Mouse (Mus musculus) G1E (cell line): ENCODE measurements around the gene Ehbp1.

Source experiments
- CTCF ChIP-seq: IDR thresholded peaks from 2 replicates; pipeline ENCODE4 v1.5.1; 2012; ENCODE audit warnings: low read depth, low read length, inconsistent platforms, mixed read lengths
- GATA1 ChIP-seq: IDR thresholded peaks from 2 replicates; pipeline ENCODE4 v1.6.1; 2012; ENCODE audit warnings: borderline replicate concordance, low read length, inconsistent platforms, mixed read lengths
- GATA2 ChIP-seq: IDR thresholded peaks from 2 replicates; pipeline ENCODE4 v1.6.1; 2012; ENCODE audit warnings: low read depth, low read length, inconsistent platforms, borderline replicate concordance
- POLR2AphosphoS5 ChIP-seq: IDR thresholded peaks from 2 replicates; pipeline ENCODE4 v1.6.1; 2012; ENCODE audit warnings: low read depth, low read length, inconsistent platforms; ENCODE audit not compliant: insufficient replicate concordance
- TAL1 ChIP-seq: conservative IDR thresholded peaks from 2 replicates; pipeline ENCODE4 v1.6.1; 2012; ENCODE audit warnings: low read depth, low read length, inconsistent platforms, mixed read lengths

GRCm38 (mm10) chr11:22327302-22327910 is 14.7 kb downstream of the Ehbp1 start:
- no peak for TF ChIP-seq CTCF
- TF ChIP-seq GATA1, result no peak
- TF ChIP-seq POLR2AphosphoS5, result no peak
- TF ChIP-seq GATA2, result no peak
- no peak for TF ChIP-seq TAL1
